Mouse (Mus musculus) layer of hippocampus, postnatal 25 days (tissue): ENCODE data around the gene Phkg1. TPM values are rescaled to one million over a fixed set of nuclear protein-coding genes. Genes with fewer than 3 reads are reported as not detected.
A peak's percentile ranks its signal among the peaks of the same experiment; 100 is the strongest.
"Not testable (repeated sequence)": the region's sequence is repeated elsewhere in the genome, so short reads cannot be mapped to it uniquely, and the experiment has no call there.

Source experiments
- DNase-seq, 2 experiments: peaks; one replicate each; pipeline ENCODE4 v3.0.0; 2022; ENCODE audit warnings: mixed read lengths in 2 of 2, low spot score in 1 of 2; ENCODE audit errors: extremely low spot score in 1 of 2
- total RNA-seq, 2 experiments: library from RNA; stranded (reverse); gene quantifications; 2 replicates each; pipeline ENCODE4 v1.2.3; 2021

Phkg1 gene
- 10 to 100 TPM; 19.3 to 25.6 TPM for total RNA-seq

DNA sequence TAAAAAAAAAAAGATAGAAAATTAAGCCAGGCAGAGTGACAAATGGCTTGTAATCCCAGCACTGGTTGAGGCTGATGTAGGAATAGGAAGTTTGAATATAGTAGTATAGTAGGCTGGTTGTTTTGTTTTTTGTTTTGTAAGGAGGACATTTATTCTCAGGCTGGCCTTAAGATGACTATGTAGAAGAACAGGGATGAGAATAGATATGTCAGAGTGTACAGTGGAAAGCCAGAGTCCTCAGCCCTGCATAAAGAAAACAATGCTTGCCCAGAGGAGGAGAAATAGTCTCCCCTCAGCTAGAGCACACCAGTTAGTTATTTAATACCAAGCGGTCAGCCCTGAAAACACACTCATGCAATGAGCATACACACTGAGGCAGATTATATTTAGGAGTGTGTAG, at the start of gene Phkg1:
Gene Phkg1, minus strand, starts transcription at position 101 of the 400 bp plus-strand sequence.
- no peak for DNase-seq

DNA sequence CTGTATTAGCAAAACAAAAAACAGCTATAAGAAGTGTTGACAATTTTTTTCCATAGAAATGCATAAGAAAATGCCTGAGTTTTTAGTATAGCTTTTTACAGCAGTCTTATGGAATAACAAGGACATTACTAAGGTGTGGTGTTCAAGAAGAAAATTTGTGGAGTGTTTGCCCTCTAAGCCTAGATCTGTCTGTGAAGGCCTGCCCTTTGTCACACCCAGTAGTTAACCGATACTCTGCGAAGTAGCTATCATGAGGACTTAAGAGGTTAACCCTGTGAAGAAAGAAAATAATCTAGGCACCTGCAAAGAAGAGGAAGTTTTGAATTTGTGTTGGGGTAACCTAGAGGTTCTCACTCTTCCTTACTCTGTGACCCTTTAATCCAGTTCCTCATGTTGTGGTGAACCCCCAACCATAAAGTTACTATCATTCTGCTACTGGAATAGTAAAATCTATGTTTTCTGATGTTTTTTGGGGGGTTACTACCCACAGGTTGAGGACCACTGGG, 49.2 kb upstream of the Phkg1 start:
- DNase-seq: no peak

DNA sequence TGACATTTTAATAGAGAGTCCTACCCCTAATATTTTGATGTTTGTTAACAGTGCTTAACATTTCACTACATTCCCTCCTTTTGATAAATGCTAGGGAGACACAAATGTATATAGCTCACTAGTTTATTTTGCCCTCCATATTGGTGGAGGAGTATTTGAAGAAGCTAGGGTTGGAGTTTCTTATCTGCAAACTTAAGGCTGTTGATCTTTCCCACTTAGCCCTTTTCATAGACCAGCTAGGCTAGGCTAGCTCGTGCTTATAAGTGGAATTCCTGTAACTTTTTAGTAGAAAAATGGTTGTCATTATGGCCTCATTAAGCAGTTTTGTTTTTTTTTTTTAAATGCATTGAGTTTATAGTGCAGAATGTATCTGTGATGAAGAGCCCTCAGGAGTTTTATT, 45.1 kb upstream of the Phkg1 start:
- DNase-seq: no peak

DNA sequence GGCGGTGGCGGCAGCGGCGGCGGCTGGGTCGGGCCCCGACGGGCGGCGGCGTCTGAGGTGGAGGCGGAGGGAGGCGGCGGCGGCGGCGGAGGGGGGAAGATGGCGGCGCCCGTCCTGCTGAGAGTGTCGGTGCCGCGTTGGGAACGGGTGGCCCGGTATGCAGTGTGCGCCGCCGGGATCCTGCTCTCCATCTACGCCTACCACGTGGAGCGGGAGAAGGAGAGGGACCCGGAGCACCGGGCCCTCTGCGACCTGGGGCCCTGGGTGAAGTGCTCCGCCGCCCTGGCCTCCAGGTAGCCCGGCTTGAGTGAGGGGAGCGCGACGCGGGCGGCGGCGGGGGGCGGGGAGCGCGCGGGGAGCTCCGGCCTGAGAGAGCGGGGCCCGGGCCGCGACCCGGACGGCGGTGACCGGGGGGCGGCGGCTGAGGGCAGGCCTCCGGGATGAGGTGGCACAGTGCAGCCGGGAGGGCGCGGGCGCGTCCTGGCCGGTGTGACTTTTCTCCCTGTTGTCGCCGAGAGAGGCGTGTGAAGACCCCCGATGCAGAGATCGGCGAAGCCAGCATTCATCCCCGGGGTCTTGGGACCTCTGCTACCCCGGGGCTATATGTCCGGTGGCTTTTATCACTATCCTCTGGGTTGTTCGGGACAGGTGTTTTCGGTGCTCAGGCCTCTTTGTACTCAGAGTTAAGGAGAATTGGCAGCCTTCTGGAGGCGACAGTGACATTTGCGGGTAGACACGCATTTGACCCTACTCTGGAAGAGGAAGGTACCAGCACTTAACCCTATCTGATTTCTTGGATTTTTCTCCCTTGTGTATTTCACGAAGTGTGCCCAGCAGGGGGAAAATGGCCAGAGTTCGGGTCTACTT, 44.0 kb upstream of the Phkg1 start:
- DNase-seq: peak; percentile 7 to 22

DNA sequence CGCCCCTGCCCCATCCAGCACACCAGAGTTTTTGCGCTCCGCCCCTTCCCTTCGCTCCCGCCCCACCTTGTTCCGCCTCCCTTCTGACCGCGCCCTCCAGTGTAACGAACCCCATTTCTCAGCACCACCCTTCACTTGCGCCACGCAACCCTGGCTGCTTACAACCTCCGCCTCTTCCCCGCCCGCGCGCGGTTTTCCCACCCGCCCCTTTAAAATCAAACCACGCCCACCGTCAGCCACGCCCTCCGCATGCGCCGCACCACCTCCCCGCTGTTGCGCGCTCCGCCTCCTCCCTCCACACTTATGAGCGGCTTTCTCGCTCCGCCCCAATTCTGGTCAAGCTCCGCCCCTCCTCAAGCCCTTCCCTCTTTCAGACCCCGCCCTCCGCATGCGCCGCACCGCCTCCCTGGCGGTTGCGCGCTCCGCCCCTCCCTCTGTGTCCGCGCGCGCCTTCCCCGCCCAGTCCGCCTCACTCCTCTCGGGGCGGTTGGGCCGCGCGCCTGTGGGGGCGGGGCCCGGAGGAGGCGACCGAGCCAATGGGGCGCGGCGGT, 43.2 kb upstream of the Phkg1 start, which contains the start of gene Vkorc1l1:
Gene Vkorc1l1, plus strand, starts transcription at position 476 of the 551 bp plus-strand sequence.
- DNase-seq: peak; percentile 90 to 91

DNA sequence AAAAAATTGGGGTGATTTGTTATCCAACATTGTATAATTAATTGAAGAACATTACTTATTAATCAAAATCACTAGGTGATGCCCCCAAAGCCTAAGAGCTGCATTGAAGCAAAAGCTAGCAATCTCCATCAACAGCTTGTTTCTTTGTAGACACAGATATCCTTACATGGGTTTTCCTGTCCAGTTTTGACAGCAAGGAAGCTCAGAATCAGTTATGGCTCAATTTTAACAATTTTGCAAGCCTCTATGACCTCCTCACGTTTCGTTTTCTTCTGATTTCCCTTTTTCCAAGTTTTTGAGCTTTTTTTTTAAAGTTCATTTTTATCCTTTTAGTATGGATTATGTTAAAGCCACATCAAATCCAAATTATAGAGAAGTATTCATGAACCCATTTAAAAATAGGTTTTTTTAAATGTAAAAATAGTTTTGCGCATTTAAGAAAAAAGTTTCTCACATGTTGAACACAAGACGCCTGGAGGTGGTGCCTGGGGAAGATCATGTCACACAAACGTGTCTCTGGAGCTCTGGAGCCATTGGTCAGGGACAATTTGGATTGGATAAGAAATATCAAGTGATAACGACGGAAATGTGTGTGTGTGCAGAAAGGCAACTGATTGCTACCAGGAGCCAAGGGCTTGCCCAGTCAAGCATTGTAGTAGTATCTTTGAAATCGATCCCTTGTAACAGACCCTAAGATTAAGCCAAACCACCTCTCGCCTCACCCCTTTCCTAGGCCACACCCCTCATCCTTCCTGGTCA, 42.6 kb upstream of the Phkg1 start:
- no peak for DNase-seq

DNA sequence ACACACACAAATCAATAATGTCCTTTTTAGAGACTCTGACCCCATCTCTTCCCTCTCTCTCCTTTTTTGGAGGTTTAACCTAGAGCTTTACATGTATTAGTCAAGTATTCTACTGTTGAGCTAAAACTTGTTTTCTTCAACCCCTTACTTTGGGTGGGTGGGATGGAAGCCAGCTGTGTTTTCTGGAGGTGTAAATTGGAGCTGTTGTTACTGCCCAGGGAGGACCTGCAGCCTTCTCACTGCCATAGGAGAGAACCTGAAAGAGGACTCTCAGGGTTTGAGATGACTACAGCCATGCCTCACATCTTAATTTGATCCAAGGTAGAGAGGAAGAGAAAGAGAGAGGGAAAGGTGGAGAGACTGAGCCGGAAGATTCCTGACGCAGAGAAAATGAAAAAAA, 41.9 kb upstream of the Phkg1 start:
- no peak for DNase-seq

DNA sequence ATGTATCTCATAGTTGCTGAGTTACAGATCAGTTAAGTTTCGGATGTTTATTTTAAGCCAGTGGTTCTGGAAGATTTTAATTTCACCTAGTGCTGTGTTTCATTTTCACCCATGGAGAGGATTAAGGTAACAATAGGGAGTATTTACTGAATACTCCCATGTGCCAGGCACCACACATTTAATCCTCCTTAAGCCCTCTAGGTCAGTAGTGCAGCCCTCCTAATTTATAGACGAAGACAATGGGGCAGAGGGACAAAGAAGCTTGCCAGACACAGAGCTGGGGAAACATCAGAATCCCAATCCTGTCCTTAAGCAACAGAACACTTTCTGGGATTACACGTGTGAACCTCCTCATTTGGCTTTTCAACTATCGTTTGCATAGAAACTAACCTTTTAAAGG, 38.6 kb upstream of the Phkg1 start:
- no peak for DNase-seq

DNA sequence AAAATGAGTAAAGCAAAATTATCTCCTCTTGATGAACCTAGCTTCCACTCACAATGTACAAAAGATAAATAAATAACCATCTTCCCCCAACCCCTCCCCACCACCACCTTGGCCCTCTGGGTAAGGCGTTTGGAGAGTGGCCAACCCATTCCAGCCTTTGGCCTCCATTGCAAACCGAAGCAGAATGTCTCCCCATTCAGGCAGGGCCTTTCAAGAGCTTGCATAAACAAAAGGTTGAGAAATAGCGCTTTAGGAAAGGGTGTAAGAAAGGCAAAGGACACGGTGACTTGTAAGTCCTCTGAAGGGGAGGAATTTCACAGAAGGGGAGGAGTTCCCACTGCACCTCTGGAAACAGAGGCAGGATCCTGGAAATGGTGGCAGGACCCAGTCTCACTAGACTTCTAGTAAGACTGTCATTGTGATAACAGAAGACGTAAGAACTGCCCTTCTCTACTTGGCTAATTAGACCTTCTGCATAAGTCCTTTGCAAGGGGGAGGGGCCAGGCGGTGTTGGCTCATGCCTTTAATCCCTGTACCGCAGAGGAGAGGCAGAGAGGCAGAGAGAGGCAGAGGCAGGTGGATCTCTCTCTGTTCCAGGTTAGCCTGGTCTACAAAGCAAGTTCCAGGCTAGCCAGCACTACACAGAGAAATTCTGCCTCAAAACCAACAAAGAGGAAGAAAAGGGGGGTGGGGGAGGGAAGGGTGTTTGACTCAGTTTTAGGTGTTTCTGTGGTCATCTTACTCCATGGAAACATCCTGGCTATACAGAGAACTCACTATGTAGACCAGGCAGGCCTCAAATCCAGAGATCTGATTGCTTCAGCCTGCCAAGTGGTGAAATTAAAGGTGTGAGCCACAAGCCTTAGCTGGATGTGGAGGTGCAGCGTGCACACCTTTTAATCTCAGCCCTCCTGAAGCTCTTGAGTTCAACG, 31.8 kb upstream of the Phkg1 start:
- DNase-seq: no peak

DNA sequence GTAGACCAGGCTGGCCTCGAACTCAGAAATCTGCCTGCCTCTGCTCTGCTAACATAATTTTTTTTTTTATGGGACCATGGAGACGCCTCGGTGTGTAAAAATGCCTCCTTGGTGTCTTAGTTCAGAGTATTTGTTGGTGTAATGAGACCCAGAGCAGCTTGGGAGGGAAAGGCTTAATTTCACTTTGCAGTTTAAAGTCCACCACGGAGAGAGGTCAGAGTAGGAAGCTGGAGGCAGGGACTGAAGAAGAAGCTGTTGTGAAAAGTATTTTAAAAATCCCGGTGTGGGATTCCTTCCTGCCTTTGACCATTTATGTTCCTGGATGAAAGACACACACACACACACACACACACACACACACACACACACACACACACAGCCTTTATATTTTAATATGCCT, 27.6 kb upstream of the Phkg1 start:
- DNase-seq: no peak

DNA sequence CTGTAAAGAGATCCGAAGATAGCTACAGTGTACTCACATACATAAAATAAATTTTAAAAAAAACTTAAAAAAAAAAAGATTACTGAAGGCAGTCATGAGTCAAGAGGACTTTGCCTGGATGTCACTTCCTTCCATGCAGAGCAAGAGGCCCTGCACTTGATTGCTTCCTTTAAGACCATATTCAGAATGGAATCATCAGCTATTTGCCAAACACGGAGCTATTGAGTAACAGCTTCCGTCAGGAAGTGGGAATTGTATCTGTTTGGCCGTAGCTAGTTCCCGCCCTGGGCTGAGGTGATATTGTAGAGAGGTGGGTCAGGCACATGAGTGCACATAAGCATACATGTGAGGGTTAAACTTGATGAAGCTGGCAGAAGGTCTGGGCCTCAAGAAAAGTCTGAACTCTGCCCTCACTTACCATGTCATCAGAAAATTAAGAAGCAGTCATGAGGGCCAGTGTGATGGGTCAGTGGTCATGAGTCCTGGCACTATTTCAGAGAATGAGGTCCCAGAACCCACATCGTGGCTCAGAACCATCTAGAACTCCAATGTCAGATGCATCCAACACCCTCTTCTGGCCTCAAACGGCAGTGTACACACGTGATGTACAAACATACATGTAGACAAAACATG, 26.6 kb upstream of the Phkg1 start:
- no peak for DNase-seq

DNA sequence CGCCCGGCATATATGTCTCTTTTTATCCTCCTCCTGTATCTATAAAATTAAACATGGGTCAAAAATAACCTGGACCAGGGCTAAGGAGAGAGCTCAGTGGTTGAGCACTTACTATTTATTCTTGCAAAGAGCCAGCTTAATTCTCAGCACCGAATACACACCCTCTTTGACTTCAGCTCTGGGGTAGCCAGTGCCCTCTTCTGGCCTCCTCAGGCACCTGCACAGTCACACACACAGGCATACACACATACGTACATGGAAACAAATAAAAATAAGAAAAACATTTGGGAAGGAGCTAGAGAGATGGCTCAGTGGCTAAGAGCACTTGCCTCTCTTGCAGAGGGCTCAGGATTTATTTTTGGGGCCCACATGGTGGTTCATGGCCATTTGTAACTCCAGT, 23.6 kb upstream of the Phkg1 start:
- DNase-seq: no peak

DNA sequence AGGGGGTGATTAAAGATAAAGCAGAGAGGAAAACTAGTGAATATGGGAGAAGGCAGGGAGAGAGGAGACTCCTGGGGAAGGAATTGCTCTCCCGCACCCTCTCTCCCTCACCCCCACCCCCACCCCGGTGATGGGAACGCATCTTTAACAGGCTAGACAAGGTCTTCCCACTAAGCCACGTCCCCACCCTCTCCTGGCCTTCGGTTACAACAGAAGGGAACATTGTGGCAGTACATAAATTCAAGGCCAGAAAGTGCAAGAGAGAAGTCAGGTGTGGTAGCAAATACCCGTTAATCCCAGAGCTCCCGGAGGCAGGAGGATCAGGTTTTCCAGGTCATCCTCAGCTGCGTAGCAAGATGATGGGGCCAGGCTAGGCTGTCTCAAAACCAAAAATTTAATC, 21.0 kb upstream of the Phkg1 start:
- no peak for DNase-seq

DNA sequence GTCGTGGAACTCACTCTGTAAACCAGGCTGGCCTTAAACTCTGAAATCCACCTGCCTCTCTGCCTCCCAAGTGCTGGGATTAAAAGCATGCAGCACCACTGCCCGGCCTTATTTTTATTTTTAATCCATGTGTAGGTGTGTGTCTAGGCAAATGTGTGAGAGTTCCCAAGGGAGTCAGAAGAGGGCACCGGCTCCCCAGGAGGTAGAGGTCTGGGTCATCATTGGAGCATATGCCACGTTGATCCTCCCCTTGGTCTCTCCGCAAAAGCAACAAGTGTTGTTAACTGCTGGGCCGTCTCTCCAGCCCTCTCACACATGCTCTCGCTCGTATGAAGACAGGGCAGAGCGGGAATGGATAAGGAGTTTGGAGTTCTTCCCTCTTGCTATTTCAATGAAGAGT, 20.4 kb upstream of the Phkg1 start:
- no peak for DNase-seq

DNA sequence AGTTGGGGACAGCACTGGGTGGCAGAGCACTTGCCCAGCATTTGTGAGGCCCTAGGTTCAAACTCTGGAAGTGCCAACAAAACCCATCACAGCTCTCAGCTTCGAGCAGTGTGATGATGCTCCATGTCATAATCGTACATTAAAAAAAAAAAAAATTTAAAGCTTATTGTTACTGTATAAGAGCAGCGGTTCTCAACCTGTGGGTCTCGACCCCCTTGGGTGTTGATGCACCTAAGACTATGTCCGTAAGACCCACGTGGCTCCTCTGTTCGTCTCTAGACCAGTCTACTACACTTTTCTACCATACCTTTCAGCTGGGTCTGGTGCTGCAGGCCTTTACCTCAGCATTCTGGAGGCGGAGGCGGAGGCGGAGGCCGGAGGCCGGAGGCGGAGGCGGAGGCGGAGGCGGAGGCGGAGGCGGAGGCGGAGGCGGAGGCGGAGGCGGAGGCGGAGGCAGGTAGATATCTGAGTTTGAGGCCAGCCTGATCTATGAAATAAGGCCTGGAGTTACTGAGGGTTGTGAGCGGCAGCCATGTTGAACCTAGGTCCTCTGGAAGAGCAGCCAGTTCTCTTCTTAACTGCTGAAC, 19.8 kb upstream of the Phkg1 start:
- no peak for DNase-seq

DNA sequence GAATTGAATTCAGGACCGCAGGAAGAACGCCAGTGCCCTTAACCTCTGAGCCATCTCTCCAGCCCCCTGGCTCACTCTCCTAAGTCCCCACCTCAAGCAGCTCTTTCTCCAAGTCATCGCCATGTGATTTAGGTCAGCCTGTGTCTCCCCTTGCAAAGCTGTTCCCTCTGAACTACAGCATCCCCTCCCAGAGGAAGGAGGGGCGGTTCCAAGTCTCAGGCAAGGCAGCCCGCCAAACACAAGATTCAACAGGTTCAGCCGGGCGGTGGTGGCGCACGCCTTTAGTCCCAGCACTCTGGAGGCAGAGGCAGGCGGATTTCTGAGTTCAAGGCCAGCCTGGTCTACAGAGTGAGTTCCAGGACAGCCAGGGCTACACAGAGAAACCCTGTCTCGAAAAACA, 17.1 kb upstream of the Phkg1 start:
- DNase-seq: not testable (repeated sequence)

DNA sequence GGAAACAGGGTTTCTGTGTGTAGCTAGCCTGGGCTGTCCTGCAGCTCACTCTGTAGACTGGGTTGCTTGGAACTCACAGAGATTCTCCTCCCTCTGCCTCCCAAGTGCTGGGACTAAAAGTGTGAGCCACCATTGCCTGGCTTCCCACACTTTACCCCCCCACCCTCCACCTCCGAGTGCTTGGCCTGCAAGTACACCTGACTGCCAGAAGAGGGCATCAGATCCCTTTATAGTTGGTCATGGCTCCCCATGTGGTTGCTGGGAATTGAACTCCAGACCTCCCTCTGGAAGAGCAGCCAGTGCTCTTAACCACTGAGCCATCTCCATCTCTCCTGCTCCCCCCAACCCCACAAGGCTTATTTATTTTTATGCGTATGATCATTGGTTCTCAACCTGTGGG, 15.7 kb upstream of the Phkg1 start:
- no peak for DNase-seq

DNA sequence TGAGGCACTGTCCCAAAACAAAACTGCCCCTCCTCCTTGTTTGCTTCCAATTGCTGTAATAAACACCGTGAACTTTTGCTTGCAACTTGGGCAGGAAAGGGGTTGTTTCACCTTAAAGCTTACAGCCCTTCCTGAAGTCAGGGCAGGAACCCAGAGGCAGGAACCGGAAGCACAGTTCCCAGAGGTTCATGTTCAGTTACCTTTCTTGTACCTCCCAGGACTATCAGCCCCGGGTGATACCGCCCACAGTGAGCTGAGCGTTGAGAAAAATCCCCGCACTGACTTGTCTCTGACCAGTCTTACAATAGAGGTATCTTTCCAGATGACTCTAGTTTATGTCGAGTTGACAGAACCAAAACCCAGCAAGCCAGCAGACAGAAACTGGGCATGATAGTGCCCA, 11.2 kb upstream of the Phkg1 start:
- DNase-seq: no peak

DNA sequence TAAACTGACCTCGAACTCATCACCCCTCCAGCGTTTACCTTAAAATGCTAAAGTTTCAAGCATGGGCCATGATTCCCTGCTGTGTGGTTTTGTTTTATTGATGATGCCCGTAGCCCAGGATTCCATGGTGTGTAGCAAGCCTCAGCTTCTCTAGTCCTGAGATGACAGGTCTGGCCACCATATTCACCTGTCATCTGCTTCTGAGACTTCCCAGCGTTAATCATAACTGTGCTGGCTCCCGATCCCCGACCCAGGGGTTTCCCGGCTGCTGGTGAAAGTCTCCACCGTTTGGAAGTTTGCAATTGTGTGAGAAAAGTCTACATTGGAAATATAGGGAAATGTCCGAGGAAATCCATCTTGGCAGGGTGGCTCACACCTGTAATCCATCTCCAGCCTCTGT, 10.8 kb upstream of the Phkg1 start:
- no peak for DNase-seq
